Mouse (Mus musculus) heart, embryonic 11.5 days (tissue): ENCODE measurements around the gene Zer1. TPM values are rescaled to one million over a fixed set of nuclear protein-coding genes. Genes with fewer than 3 reads are reported as not detected.
"Not testable (repeated sequence)": the region's sequence is repeated elsewhere in the genome, so short reads cannot be mapped to it uniquely, and the experiment has no call there.

Experiments used
- ATAC-seq: fragments of 200-750 bp; cut with Nextera tagmentation; replicated peaks from 2 replicates; pipeline ENCODE4 v1.8.0; 2017; ENCODE audit warnings: moderate library complexity; ENCODE audit not compliant: insufficient number of reproducible peaks, low FRiP score, low TSS enrichment
- H3K27ac ChIP-seq: fragments of 300-500 bp; sonication (generic); 2 replicates; pipeline ENCODE4 v1.5.1; 2014; ENCODE audit warnings: mild to moderate bottlenecking, low read depth, low read length
- H3K27me3 ChIP-seq: fragments of 300-500 bp; sonication (generic); 2 replicates; pipeline ENCODE4 v1.6.1; 2014; ENCODE audit warnings: mild to moderate bottlenecking, low read length, mixed read lengths; ENCODE audit not compliant: control insufficient read depth, insufficient read depth
- H3K36me3 ChIP-seq: fragments of 300-500 bp; sonication (generic); 2 replicates; pipeline ENCODE4 v1.6.1; 2014; ENCODE audit warnings: mild to moderate bottlenecking, low read length, moderate library complexity, mixed read lengths; ENCODE audit not compliant: control insufficient read depth, insufficient read depth
- H3K4me1 ChIP-seq: fragments of 300-500 bp; sonication (generic); 2 replicates; pipeline ENCODE4 v1.6.1; 2014; ENCODE audit warnings: low read length; ENCODE audit not compliant: control insufficient read depth, insufficient read depth
- H3K4me2 ChIP-seq: fragments of 300-500 bp; sonication (generic); 2 replicates; pipeline ENCODE4 v1.6.1; 2014; ENCODE audit warnings: mild to moderate bottlenecking, moderate library complexity
- H3K4me3 ChIP-seq: fragments of 300-500 bp; sonication (generic); 2 replicates; pipeline ENCODE4 v1.5.1; 2014; ENCODE audit warnings: low read depth, low read length
- H3K9ac ChIP-seq: fragments of 300-500 bp; sonication (generic); 2 replicates; pipeline ENCODE4 v1.6.1; 2014; ENCODE audit warnings: mild to moderate bottlenecking, low read depth, low read length, moderate library complexity
- H3K9me3 ChIP-seq: fragments of 300-500 bp; sonication (generic); replicated peaks from 2 replicates; pipeline ENCODE4 v1.6.1; 2016; ENCODE audit warnings: low read length; ENCODE audit not compliant: control insufficient read depth
- WGBS: fragments of 180-500 bp; shearing (Covaris S2); extraction: QIAGEN DNeasy Blood & Tissue Kit; methylation state at CpG from one replicate; pipeline ENCODE4 v1.1.7; 2014; ENCODE audit not compliant: insufficient replicate concordance; 5-methylcytosine and 5-hydroxymethylcytosine counted together
- polyA plus RNA-seq: library from polyadenylated mRNA; unstranded; fragments of >200 nt; fragmentation: Nextera tagmentation; extraction: Ambion mirVana; gene quantifications from 2 replicates; pipeline ENCODE4 v1.2.1, GENCODE M21; 2014

The Zer1 gene
- polyA plus RNA-seq, 1 experiment from 2014 or later, result 7.1 TPM

- WGBS, result 61% methylated on average over 5 of the region's 5 CpGs
- Histone ChIP-seq H3K36me3 (no peaks in the 10 kb centered on the region), H3K9ac (no peak overlapping the region), H3K27me3 (no peaks in the 10 kb centered on the region), H3K4me2 (no peak overlapping the region), H3K4me1 (peaks cover 7% of the 10 kb centered on the region), H3K27ac (no peak overlapping the region), H3K4me3 (no peak overlapping the region), H3K9me3 (no peaks in the 10 kb centered on the region)
- ATAC-seq, result no peak
These were observed 66.0 kb downstream of the Zer1 start for GRCm38 (mm10) chr2:30058418-30058817.

GRCm38 (mm10) chr2:30057223-30057904, 67.0 kb downstream of the Zer1 start, which contains the start of gene Set:
TSS of gene Set (plus strand) at chr2:30057378.
- no peak within 1 kb of the TSS for H3K4me3 ChIP-seq
- ATAC-seq, result no peak
- H3K4me2 ChIP-seq, result no peak within 1 kb of the TSS
- no peaks in the 10 kb centered on the region for H3K27me3 ChIP-seq
- 0 out of 2 replicates have a peak, but pooled peaks cover 3% of the 10 kb centered on the region for H3K4me1 ChIP-seq
- no peak within 1 kb of the TSS for H3K27ac ChIP-seq
- no peaks in the 10 kb centered on the region for H3K9me3 ChIP-seq
- H3K36me3 ChIP-seq, result no peaks in the 10 kb centered on the region
- 45% methylated on average over 12 of the region's 12 CpGs for WGBS
- no peak within 1 kb of the TSS for H3K9ac ChIP-seq

- H3K4me3 ChIP-seq, result no peak overlapping the region
- WGBS, result 80% methylated on average over 3 of the region's 3 CpGs
- no peak for ATAC-seq
- H3K4me1 ChIP-seq, result 0 out of 2 replicates have a peak, but pooled peaks cover 3% of the 10 kb centered on the region
- H3K9ac ChIP-seq, result no peak overlapping the region
- H3K27me3 ChIP-seq, result no peaks in the 10 kb centered on the region
- H3K9me3 ChIP-seq, result no peaks in the 10 kb centered on the region
- H3K4me2 ChIP-seq, result no peak overlapping the region
- no peaks in the 10 kb centered on the region for H3K36me3 ChIP-seq
- H3K27ac ChIP-seq, result no peak overlapping the region
These were observed 67.6 kb downstream of the Zer1 start for GRCm38 (mm10) chr2:30056736-30057135.

DNA sequence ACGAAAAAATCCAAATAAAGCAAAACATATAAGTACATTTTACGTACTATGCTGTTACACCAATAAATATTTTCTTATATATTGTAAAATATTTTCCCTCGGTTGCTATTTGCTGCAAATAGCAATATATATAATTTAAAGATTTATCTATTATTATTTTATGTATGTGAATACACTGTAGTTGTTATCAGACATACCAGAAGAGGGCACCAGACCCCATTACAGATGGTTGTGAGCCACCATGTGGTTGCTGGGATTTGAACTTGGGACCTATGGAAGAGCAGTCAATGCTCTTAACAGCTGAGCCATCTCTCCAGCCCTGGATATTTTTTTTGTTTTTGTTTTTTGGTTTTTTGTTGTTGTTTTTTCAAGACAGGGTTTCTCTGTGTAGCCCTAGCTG, 69.1 kb downstream of the Zer1 start:
- not testable (repeated sequence) for H3K4me2 ChIP-seq, H3K27me3 ChIP-seq, H3K27ac ChIP-seq, H3K9ac ChIP-seq, ATAC-seq, H3K9me3 ChIP-seq, H3K4me3 ChIP-seq, H3K4me1 ChIP-seq, H3K36me3 ChIP-seq
- 92% methylated on average over 3 of the region's 3 CpGs for WGBS

- WGBS, result 36% methylated on average over 6 of the region's 6 CpGs
- no peak for ATAC-seq
- no peak overlapping the region for H3K27ac ChIP-seq
- no peak overlapping the region for H3K4me2 ChIP-seq
- H3K9me3 ChIP-seq, result no peaks in the 10 kb centered on the region
- no peaks in the 10 kb centered on the region for H3K36me3 ChIP-seq
- H3K27me3 ChIP-seq, result no peaks in the 10 kb centered on the region
- H3K9ac ChIP-seq, result no peak overlapping the region
- no peak overlapping the region for H3K4me3 ChIP-seq
- H3K4me1 ChIP-seq, result no peaks in the 10 kb centered on the region
These were observed 72.2 kb downstream of the Zer1 start for GRCm38 (mm10) chr2:30051992-30052761.

DNA sequence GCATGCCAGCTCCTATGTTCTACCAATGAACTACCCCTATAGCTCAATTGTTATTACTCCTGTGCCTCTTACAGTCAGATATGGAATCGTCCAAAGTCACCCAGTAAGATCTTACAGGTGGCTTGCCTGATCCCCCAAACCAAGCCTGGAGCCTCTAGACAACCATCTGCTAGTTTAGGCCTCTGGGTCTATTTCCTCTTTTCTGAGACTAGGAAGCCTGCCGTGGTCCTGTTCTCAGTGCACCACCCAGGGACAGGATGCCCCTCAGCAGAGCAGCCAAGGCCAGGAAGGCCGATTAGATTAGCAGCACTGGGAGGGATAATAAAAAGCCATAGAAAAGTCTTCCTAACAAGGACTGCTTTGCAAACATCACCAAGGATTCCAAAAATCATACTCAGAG, 74.6 kb downstream of the Zer1 start:
- H3K4me2 ChIP-seq, result no peak overlapping the region
- no peaks in the 10 kb centered on the region for H3K36me3 ChIP-seq
- no peak overlapping the region for H3K9ac ChIP-seq
- WGBS, result 74% methylated on average over 3 of the region's 3 CpGs
- no peak overlapping the region for H3K27ac ChIP-seq
- no peak overlapping the region for H3K4me3 ChIP-seq
- H3K9me3 ChIP-seq, result no peaks in the 10 kb centered on the region
- H3K4me1 ChIP-seq, result no peaks in the 10 kb centered on the region
- ATAC-seq, result no peak
- H3K27me3 ChIP-seq, result no peaks in the 10 kb centered on the region

DNA sequence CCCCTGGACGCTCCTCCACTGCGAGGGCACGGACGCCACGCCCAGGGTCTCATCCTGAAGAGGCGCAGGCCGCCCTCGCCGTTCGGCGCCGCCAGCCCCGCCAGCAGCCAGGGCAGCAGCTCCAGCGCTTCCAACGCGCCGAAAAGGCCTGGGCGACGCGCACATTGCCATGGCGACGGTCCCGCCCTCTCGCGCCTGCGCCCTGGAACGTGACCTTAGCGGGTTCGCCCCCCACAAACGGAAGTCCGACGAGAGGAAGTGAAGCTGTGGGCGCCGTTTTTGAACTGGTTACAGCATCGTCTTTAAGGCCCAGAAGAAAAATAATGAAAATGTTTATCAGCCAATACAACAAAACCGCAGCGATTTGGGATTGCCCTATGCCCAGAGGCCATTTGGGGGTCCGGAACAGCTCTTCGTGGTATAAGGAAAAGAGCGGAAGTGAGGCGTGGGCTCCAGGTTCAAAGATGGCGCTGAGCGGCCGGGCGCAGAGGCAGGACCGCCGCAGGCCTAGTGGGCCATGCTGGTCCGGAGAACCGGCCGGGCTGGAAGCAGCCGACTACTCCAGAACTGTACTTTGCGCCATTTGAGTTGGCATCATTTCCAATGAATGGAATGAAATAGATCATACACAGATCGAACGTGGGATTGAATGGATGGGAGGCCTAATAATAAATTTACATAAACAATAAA, 75.5 kb downstream of the Zer1 start, which contains the start of gene Wdr34:
Gene Wdr34, minus strand, starts transcription at position 183 of the 690 bp plus-strand sequence.
- Histone ChIP-seq H3K4me3 (peak within 1 kb of the TSS; percentile 58), H3K4me1 (no peaks in the 10 kb centered on the region), H3K27me3 (no peaks in the 10 kb centered on the region), H3K4me2 (peak within 1 kb of the TSS; percentile 82), H3K36me3 (0 out of 2 replicates have a peak, but pooled peaks cover 2% of the 10 kb centered on the region), H3K9ac (peak within 1 kb of the TSS; percentile 75), H3K9me3 (no peaks in the 10 kb centered on the region), H3K27ac (peak within 1 kb of the TSS; percentile 88)
- WGBS, result 1% methylated on average over 54 of the region's 54 CpGs
- ATAC-seq, result peak; percentile 90

DNA sequence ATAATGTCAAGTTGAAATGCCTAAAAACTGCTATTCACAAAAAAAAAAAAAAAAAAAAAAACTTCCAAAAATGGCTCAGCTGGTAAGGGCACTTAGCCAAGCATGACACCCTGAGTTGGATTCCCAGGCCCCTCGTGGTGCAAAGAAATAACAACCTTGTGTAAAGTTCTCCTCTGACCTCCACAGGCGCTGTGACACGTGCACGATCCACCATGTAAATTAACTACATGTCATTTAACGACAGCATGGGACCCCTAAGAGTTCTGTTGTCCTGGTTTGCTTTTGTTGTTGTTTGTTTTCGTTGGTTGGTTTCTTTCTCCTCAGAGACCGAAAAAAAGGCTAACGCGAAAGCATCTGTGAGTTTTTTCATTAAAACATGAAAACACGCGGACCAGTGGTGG, 76.3 kb downstream of the Zer1 start:
- Histone ChIP-seq H3K9ac (peak overlapping the region; percentile 75), H3K36me3 (0 out of 2 replicates have a peak, but pooled peaks cover 2% of the 10 kb centered on the region), H3K4me2 (peak overlapping the region; percentile 82), H3K27ac (peak overlapping the region; percentile 88), H3K4me1 (no peaks in the 10 kb centered on the region), H3K4me3 (peak overlapping the region; percentile 58), H3K9me3 (no peaks in the 10 kb centered on the region), H3K27me3 (no peaks in the 10 kb centered on the region)
- WGBS, result 54% methylated on average over 11 of the region's 11 CpGs
- no peak for ATAC-seq
